Mouse (Mus musculus) forebrain, embryonic 11.5 days (tissue): ENCODE data around the gene Atp5e. TPM values are rescaled to one million over a fixed set of nuclear protein-coding genes. Genes with fewer than 3 reads are reported as not detected.

Experiments used
- ATAC-seq: fragments of 200-750 bp; cut with Nextera tagmentation; replicated peaks from 2 replicates; pipeline ENCODE4 v1.8.0; 2017; ENCODE audit warnings: moderate TSS enrichment; ENCODE audit not compliant: low FRiP score
- DNase-seq: peaks from one replicate; pipeline ENCODE4 v3.0.0-alpha.2; 2017; ENCODE audit warnings: low spot score
- H3K27ac ChIP-seq: fragments of 300-500 bp; sonication (generic); 2 replicates; pipeline ENCODE4 v1.5.1; 2014; ENCODE audit warnings: low read depth, low read length
- H3K27me3 ChIP-seq: fragments of 300-500 bp; sonication (generic); 2 replicates; pipeline ENCODE4 v1.6.1; 2014; ENCODE audit warnings: mild to moderate bottlenecking, low read length, mixed read lengths; ENCODE audit not compliant: control insufficient read depth, insufficient read depth
- H3K36me3 ChIP-seq: fragments of 300-500 bp; sonication (generic); 2 replicates; pipeline ENCODE4 v1.6.1; 2014; ENCODE audit warnings: mild to moderate bottlenecking, low read length, moderate library complexity, mixed read lengths; ENCODE audit not compliant: control insufficient read depth, insufficient read depth
- H3K4me1 ChIP-seq: fragments of 300-500 bp; sonication (generic); replicated peaks from 2 replicates; pipeline ENCODE4 v1.6.1; 2014; ENCODE audit warnings: low read length, mixed read lengths; ENCODE audit not compliant: control insufficient read depth, insufficient read depth
- H3K4me2 ChIP-seq: fragments of 300-500 bp; sonication (generic); 2 replicates; pipeline ENCODE4 v1.6.1; 2014; ENCODE audit warnings: low read depth, mild to moderate bottlenecking, low read length, moderate library complexity, mixed read lengths; ENCODE audit not compliant: severe bottlenecking
- H3K4me3 ChIP-seq: fragments of 300-500 bp; sonication (generic); 2 replicates; pipeline ENCODE4 v1.5.1; 2014; ENCODE audit warnings: low read depth, low read length
- H3K9ac ChIP-seq: fragments of 300-500 bp; sonication (generic); 2 replicates; pipeline ENCODE4 v1.6.1; 2014; ENCODE audit warnings: low read length
- H3K9me3 ChIP-seq: fragments of 300-500 bp; sonication (generic); 2 replicates; pipeline ENCODE4 v1.6.1; 2016; ENCODE audit warnings: low read length, mixed read lengths; ENCODE audit not compliant: control insufficient read depth
- WGBS: fragments of 180-500 bp; shearing (Covaris S2); extraction: QIAGEN DNeasy Blood & Tissue Kit; methylation state at CpG from one replicate; pipeline ENCODE4 v1.1.7; 2014; 5-methylcytosine and 5-hydroxymethylcytosine counted together
- polyA plus RNA-seq: library from polyadenylated mRNA; unstranded; fragments of >200 nt; fragmentation: Nextera tagmentation; extraction: Ambion mirVana; gene quantifications from 2 replicates; pipeline ENCODE4 v1.2.1, GENCODE M21; 2014

Atp5e gene
- polyA plus RNA-seq, 1 experiment from 2014 or later = 613 TPM

GRCm38 (mm10) chr2:174463370-174463769 is 535 bp downstream of the Atp5e start:
- no peak overlapping the region; the same call in 1 of the 2 replicates for H3K27ac ChIP-seq
- 44% methylated on average over 10 of the region's 10 CpGs for WGBS
- peak overlapping the region; percentile 66 for H3K4me3 ChIP-seq
- H3K9ac ChIP-seq = peak overlapping the region; percentile 79
- DNase-seq = peak; percentile 52
- H3K9me3 ChIP-seq = no peaks in the 10 kb centered on the region
- H3K4me2 ChIP-seq = peak overlapping the region; percentile 93
- H3K4me1 ChIP-seq = peaks cover 7% of the 10 kb centered on the region; the same call in 1 of the 2 replicates
- peaks cover 3% of the 10 kb centered on the region; the same call in 1 of the 2 replicates for H3K36me3 ChIP-seq
- ATAC-seq = peak; percentile 35
- no peaks in the 10 kb centered on the region for H3K27me3 ChIP-seq

GRCm38 (mm10) chr2:174459365-174459764 is 4.5 kb downstream of the Atp5e start:
- Histone ChIP-seq H3K4me1 (peaks cover 7% of the 10 kb centered on the region; the same call in 1 of the 2 replicates), H3K4me3 (no peak overlapping the region), H3K27me3 (no peaks in the 10 kb centered on the region), H3K36me3 (peaks cover 3% of the 10 kb centered on the region; the same call in 1 of the 2 replicates), H3K9ac (no peak overlapping the region), H3K4me2 (no peak overlapping the region), H3K27ac (no peak overlapping the region), H3K9me3 (no peaks in the 10 kb centered on the region)
- DNase-seq = no peak
- 67% methylated on average over 2 of the region's 2 CpGs for WGBS
- no peak for ATAC-seq

GRCm38 (mm10) chr2:174453681-174454080 is 10.2 kb downstream of the Atp5e start:
- Histone ChIP-seq H3K9ac (no peak overlapping the region), H3K4me3 (no peak overlapping the region), H3K36me3 (no peaks in the 10 kb centered on the region), H3K4me2 (no peak overlapping the region), H3K4me1 (no peaks in the 10 kb centered on the region), H3K27ac (no peak overlapping the region), H3K9me3 (no peaks in the 10 kb centered on the region), H3K27me3 (no peaks in the 10 kb centered on the region)
- WGBS = 78% methylated on average over 7 of the region's 7 CpGs
- no peak for DNase-seq
- ATAC-seq = no peak

GRCm38 (mm10) chr2:174450353-174450752 is 13.6 kb downstream of the Atp5e start, which contains the start of gene Tubb1:
TSS of gene Tubb1 (plus strand) at chr2:174450695.
- Histone ChIP-seq H3K27me3 (no peaks in the 10 kb centered on the region), H3K36me3 (no peaks in the 10 kb centered on the region), H3K4me1 (peaks cover 2% of the 10 kb centered on the region; the same call in 1 of the 2 replicates), H3K4me3 (no peak within 1 kb of the TSS), H3K9ac (no peak within 1 kb of the TSS), H3K4me2 (no peak within 1 kb of the TSS), H3K9me3 (no peaks in the 10 kb centered on the region), H3K27ac (no peak within 1 kb of the TSS)
- ATAC-seq (no peak), DNase-seq (no peak)
- WGBS = 83% methylated on average over 4 of the region's 4 CpGs

GRCm38 (mm10) chr2:174448405-174448804 is 15.5 kb downstream of the Atp5e start:
- DNase-seq = no peak
- Histone ChIP-seq H3K36me3 (no peaks in the 10 kb centered on the region), H3K9ac (no peak overlapping the region), H3K4me1 (peaks cover 2% of the 10 kb centered on the region; the same call in 1 of the 2 replicates), H3K27me3 (no peaks in the 10 kb centered on the region), H3K4me2 (no peak overlapping the region), H3K9me3 (no peaks in the 10 kb centered on the region), H3K27ac (no peak overlapping the region), H3K4me3 (no peak overlapping the region)
- no peak for ATAC-seq
- 88% methylated on average over 4 of the region's 4 CpGs for WGBS

- H3K4me3 ChIP-seq = no peak overlapping the region
- H3K27ac ChIP-seq = no peak overlapping the region
- DNase-seq (no peak), ATAC-seq (no peak)
- peaks cover 2% of the 10 kb centered on the region; the same call in 1 of the 2 replicates for H3K4me1 ChIP-seq
- no peak overlapping the region for H3K9ac ChIP-seq
- no peaks in the 10 kb centered on the region for H3K27me3 ChIP-seq
- no peaks in the 10 kb centered on the region for H3K9me3 ChIP-seq
- no peaks in the 10 kb centered on the region for H3K36me3 ChIP-seq
- H3K4me2 ChIP-seq = no peak overlapping the region
- whole genome bisulfite sequencing = 58% methylated on average over 8 of the region's 8 CpGs
Measured at GRCm38 (mm10) chr2:174446905-174447304, 17.0 kb downstream of the Atp5e start.

- Histone ChIP-seq H3K4me1 (peaks cover 2% of the 10 kb centered on the region; the same call in 1 of the 2 replicates), H3K36me3 (no peaks in the 10 kb centered on the region), H3K4me2 (no peak overlapping the region), H3K9me3 (no peaks in the 10 kb centered on the region), H3K27me3 (no peaks in the 10 kb centered on the region), H3K27ac (no peak overlapping the region), H3K4me3 (no peak overlapping the region), H3K9ac (no peak overlapping the region)
- DNase-seq (no peak), ATAC-seq (no peak)
- 62% methylated on average over 7 of the region's 7 CpGs for WGBS
Measured at GRCm38 (mm10) chr2:174446492-174446891, 17.4 kb downstream of the Atp5e start.

GRCm38 (mm10) chr2:174445018-174445417 is 18.9 kb downstream of the Atp5e start:
- H3K9ac ChIP-seq = no peak overlapping the region
- H3K9me3 ChIP-seq = no peaks in the 10 kb centered on the region
- peaks cover 2% of the 10 kb centered on the region; the same call in 1 of the 2 replicates for H3K4me1 ChIP-seq
- H3K27me3 ChIP-seq = no peaks in the 10 kb centered on the region
- H3K4me3 ChIP-seq = no peak overlapping the region
- no peak overlapping the region for H3K4me2 ChIP-seq
- H3K27ac ChIP-seq = no peak overlapping the region
- WGBS = 87% methylated on average over 6 of the region's 6 CpGs
- H3K36me3 ChIP-seq = no peaks in the 10 kb centered on the region
- DNase-seq = no peak
- ATAC-seq = no peak

GRCm38 (mm10) chr2:174444359-174444758 is 19.5 kb downstream of the Atp5e start:
- Histone ChIP-seq H3K9me3 (no peaks in the 10 kb centered on the region), H3K36me3 (no peaks in the 10 kb centered on the region), H3K9ac (no peak overlapping the region), H3K27ac (no peak overlapping the region), H3K4me2 (no peak overlapping the region), H3K4me1 (peaks cover 2% of the 10 kb centered on the region; the same call in 1 of the 2 replicates), H3K4me3 (no peak overlapping the region), H3K27me3 (no peaks in the 10 kb centered on the region)
- DNase-seq (no peak), ATAC-seq (no peak)
- 90% methylated on average over 7 of the region's 7 CpGs for WGBS
